Mouse (Mus musculus) T-helper 1 cell (primary cell): ENCODE data around the gene Slc25a35.
"Not testable (repeated sequence)": the region's sequence is repeated elsewhere in the genome, so short reads cannot be mapped to it uniquely, and the experiment has no call there.

Source experiments
- in situ Hi-C: fragments of 300-600 bp; cut with MboI, MseI; formaldehyde crosslinking; loops from one replicate; pipeline ENCODE4 v1.15.1; 2025; ENCODE audit warnings: high pct_unique_total_duplicates

The Slc25a35 gene

DNA sequence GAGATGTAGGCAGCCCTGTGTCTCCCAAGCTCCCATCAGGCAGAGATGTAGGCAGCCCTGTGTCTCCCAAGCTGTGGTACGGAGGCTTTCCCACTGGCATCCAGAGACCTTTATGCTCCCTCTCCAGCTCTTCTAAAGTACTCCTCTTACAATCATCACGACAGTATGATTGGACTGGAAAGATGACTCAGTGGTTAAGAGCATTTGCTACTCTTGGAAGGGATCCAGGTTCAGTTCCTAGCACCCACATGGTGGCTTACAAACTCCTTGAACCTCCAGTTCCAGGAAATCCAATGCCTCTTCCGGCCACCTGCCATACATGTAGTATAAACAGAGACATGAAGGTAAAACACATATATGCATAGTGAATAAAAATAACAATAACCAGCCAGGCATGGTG is 6.3 kb upstream of the Slc25a35 start:
- in situ Hi-C loops, result no loop called here

- in situ Hi-C loops, result not testable (repeated sequence)
Observed at GRCm38 (mm10) chr11:68962159-68962558, 5.8 kb upstream of the Slc25a35 start.

DNA sequence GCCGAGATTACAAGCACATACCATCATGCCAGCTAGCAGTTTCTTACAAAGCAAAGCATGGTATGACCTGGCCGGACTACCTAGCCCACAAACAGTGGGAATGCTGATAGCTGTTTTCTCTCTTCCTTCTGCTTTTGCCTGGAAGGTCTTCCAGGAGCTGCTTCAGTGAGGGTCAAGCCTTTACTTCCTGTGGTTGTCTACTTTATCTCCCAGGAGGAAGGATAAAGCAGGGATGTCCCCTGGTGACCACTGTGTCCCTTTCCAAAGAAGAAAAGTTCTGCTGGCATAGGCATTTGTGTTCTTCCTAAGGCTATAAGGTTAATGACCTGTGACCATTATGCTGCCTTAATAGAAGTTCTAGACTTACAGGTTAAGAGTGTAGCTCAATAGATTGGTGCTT is 4.5 kb upstream of the Slc25a35 start:
- in situ Hi-C loops, result no loop called here

DNA sequence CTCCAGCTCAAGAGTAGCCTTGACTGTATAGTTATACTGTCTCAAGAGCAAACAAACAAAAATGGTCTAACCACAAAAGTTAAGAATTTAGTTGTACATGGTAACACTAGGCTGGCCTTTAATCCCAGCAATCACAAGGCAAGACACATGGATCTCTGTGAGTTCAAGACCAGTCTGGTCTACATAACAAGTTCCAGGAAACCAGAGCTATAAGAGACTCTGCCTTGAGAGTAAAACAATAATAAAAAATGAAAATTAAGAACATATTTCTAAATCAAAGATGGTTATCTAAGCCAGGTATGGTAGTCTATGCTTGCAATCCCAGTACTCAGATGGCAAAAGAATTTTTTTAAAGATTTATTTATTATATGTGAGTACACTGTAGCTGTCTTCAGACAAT is 2.9 kb upstream of the Slc25a35 start:
- in situ Hi-C loops, result no loop called here

- in situ Hi-C loops, result no loop called here
Observed at GRCm38 (mm10) chr11:68965845-68966244, 2.1 kb upstream of the Slc25a35 start.

DNA sequence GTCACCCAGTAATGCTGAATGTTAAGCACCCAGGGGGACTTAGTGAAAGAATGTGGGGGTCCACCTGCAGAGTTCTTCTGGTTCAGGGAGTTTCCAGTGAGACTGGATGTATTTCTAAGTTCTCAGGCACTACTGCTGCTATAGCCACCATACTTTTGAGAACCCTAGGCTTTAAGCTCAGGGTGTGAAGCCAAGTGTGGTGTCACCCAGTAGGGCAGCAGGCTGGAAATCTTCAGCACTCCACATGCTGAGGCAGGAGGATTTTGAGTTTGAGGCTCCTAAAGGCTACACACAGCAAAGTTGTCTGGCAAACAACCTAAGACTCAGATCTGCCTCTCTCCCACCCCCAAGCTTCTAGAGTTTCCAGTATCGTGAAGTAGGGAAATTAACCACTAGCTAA is 1.4 kb upstream of the Slc25a35 start:
- in situ Hi-C loops, result no loop called here

GRCm38 (mm10) chr11:68968752-68969151 is 821 bp downstream of the Slc25a35 start:
- in situ Hi-C loops, result no loop called here

DNA sequence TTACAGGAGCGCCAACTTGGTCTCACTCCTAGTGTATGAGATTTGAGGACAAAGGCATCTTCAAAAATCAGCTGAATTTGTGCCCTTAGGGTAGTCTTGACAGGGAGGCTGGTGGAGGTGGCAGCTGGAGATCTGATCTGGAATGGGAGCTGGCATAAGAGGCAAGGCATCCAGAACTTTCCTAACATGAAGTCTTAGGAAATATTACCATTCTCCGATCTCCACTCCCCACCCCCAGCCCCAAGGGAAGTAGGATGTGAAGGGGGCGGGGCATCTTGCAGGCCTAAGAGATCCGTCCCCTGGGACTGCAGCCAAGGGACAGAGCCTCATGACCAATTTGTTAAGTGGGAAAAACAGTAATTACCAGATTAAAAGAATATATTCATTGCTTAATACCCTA is 2.3 kb downstream of the Slc25a35 start:
- in situ Hi-C loops, result no loop called here

DNA sequence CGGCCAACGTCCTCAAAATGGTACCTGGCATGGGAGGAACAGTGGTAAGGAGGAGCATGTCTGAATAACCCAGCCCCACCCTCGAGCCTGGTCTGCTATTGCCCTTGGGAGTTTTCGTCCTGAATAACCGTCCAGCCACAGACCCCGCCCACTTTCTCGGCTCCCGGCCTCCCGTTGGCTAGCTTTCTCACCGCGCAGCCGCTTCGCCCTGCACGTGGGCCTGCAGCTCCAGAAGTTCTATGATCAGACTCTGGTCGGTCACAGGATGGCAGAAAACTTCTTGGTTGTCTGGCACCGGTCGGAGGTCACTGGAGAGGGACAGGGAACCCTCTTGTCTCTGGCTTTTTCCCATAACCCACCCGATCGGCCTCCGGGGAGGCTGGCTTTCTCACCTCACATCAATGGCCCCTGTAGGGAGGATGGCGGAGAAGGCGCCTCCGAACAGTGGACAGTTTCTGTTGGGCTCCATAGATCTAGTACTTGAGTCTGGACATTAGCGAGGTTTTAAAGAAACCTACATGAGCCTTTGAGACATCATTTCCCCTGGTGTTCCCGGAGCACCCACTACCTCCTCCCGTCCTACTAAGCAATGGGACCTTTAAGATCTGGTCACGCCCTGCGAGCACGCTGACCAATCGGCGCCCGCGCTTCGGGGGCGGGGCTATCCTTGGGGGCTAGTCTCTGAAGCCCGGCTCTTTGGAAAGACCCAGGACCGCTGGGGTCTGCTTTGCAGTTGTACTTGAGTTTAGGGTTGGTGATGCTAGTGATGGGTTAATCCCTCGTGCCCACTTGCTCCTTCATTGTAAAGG is 5.5 kb downstream of the Slc25a35 start:
- in situ Hi-C loops, result not testable (repeated sequence)

DNA sequence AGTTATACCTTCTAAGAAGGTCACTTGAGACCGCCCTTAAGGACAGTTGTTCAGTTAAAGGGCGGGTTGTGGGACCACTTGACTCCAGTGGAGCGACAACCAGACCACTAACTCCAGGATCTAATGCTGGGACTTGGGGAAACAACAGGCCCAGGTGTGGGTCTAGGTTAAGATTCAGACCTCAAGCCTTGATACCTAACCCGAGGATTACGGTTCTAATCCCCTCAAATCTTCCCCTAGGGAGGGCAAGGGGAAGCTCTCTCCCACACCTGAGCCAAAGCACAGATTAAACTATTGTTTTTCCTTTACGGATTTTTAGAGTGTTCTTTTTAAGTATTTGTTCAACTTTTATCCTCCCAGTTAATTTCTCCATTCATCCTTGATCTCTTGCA is 6.1 kb downstream of the Slc25a35 start:
- in situ Hi-C loops, result no loop called here

- in situ Hi-C loops, result no loop called here
Observed at GRCm38 (mm10) chr11:68975085-68975484, 7.2 kb downstream of the Slc25a35 start, which contains the start of gene Rangrf. Rangrf (minus strand) TSS chr11:68975185.

DNA sequence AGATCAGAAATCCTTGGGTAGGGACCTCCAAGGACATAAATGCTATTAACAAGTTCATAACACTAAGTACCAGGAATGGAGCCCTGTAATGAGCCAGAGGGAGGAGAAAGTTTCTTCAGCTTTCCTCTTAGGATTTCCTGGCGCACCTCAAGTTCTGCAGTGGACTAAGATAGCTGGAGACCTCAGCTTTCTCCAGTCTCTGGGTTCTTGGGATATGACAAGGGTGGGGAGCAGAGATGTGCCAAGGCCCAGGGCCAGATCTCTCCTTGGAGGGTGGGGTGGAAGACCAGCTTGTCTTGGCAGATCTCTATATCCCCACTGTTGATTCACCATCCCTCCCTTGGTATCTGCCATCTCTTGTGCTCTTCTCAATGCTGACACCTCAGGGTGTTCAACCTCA is 7.7 kb downstream of the Slc25a35 start:
- in situ Hi-C loops, result no loop called here

GRCm38 (mm10) chr11:68979320-68979733 is 11.4 kb downstream of the Slc25a35 start:
- in situ Hi-C loops, result no loop called here

GRCm38 (mm10) chr11:68980919-68981318 is 13.0 kb downstream of the Slc25a35 start:
- in situ Hi-C loops, result no loop called here

GRCm38 (mm10) chr11:68982639-68983369 is 14.9 kb downstream of the Slc25a35 start:
- in situ Hi-C loops, result no loop called here

DNA sequence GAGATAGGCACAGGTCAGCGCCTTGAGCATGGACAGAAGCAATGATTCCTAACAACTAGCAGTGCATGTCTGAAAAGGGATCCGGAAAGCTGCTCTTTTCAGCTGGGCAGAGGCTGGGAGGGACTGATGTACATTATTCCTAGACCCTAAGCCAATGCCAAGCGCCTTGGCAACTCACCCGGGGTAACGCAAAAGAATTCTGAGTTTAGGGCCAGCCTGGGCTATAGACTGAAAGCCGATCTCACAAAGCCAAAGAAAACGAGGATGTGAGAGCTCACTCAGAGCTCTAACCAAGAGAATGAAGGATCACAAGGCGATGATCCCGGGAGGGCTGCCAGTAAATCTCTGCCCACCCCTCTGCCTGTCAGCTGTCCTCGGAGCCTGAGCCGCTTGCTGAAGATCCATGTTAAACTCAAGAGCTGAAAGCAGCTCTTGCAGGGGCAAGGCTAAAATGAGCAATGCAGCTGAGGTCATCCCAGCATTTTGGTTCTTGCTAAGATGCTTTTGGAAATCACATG is 19.5 kb downstream of the Slc25a35 start:
- in situ Hi-C loops, result no loop called here

GRCm38 (mm10) chr11:68988341-68988740 is 20.4 kb downstream of the Slc25a35 start:
- in situ Hi-C loops, result no loop called here

DNA sequence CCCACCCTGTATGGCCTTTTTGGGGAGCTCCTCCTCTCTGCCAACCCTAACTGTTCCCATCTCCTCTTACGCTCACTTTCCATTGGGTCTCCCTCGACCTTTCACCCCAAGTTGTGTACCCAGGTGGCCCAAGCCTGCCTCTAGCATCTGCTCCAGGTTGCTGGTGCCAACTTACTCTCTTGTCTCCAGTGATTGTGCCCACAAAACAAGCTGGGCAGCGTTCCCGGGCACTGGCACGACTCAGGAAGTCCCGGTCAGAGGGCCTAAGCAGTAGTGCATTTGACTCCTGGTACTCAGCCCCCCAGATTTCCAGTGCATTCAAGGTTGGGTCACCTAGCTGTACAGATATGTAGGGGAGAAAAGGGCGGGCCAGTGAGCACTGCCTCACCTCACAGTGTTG is 25.2 kb downstream of the Slc25a35 start:
- in situ Hi-C loops, result no loop called here

DNA sequence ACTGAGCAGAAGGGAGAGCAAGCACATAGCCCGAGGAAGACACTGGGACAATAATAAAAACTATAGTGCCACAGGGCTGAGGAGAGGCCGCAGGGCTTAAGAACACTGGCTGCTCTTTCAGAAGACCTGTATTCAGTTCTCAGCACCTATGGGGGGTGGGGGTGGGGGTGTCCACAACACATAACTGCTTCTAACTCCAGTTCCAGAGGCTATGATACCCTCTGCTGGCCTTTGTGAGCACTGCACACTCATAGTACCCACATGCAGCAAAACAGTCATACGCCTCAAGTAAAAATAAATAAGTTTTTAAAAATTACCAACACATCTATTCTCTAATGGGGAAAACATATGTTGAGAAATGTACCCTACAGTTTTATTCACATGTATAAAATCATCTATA is 26.4 kb downstream of the Slc25a35 start:
- in situ Hi-C loops, result no loop called here

- in situ Hi-C loops, result no loop called here
Observed at GRCm38 (mm10) chr11:68997080-68997479, 29.1 kb downstream of the Slc25a35 start.

- in situ Hi-C loops, result loop anchor here (5.0 kb wide), 1 partner anchor 95 kb away; no protein-coding TSS in a partner anchor
Observed at GRCm38 (mm10) chr11:69002782-69003181, 34.9 kb downstream of the Slc25a35 start.

GRCm38 (mm10) chr11:69003592-69003991 is 35.7 kb downstream of the Slc25a35 start:
- in situ Hi-C loops, result loop anchor here (5.0 kb wide), 1 partner anchor 96 kb away; no protein-coding TSS in a partner anchor

DNA sequence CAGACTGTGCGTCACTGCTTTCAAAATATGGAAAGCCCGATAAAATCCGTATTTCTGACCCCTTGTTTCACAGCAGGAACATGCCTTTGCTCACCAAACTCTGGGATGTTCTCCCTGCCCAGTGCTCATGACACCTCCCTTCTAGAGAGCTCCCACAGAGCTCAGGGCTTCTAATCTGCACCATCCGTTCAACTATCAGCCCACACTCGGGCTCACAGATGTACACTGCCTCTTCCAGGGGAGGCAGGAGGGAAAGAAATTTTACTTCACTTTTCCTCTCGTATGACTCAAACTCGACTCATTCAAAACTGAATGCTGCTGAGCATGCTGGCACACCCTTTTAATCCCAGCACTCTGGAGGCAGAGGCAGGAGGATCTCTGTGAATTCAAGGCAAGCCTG is 37.3 kb downstream of the Slc25a35 start:
- in situ Hi-C loops, result no loop called here
